8 mouse cellular contexts compared by ENCODE assay signal in the genomic region with DNA sequence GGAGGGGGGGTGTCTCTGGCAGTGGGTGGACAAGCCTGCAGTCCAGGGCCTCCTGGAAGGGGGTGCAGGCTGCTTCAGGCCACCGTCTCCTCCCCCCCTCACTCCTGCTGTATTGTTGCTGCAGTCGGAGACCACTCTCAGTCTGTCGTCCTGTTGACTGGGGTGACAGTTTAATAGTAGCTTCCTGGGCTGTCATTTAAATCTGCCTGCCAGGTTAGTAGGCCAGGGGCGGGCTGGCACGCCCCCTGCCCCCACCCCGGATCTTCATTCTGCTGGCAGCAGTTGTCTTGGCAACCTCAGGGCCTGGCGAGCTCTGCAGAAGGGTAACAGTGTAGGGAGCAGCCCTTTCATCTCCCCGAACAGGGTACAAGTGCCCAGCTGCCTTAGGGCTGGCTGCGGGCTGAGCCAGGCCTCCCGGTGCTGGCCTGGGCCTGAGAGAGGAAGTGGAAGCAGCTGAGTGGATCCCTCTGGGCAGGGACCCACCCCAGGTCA. TPM values are rescaled to one million over a fixed set of nuclear protein-coding genes. Genes with fewer than 3 reads are reported as not detected.
DNase-seq lines count a peak whose midpoint lies in the region; ATAC-seq lines count a peak whose summit lies in the region.

No protein-coding gene starts in this region.

- WGBS in forebrain, embryonic 15.5 days = 2% methylated on average over 10 of the region's 10 CpGs
- 26% methylated on average over 10 of the region's 10 CpGs for WGBS in limb, embryonic 10.5 days
- WGBS in stomach, embryonic 14.5 days = 37% methylated on average over 9 of the region's 10 CpGs
- WGBS in liver, embryonic 11.5 days = 60% methylated on average over 10 of the region's 10 CpGs

- no peak overlapping the region for H3K4me3 ChIP-seq in forebrain, embryonic 15.5 days
- H3K4me3 ChIP-seq in limb, embryonic 10.5 days = no peak overlapping the region
- H3K4me3 ChIP-seq in stomach, embryonic 14.5 days (ENCODE audit: low read depth, low read length) = no peak overlapping the region
- no peak overlapping the region for H3K4me3 ChIP-seq in liver, embryonic 11.5 days (ENCODE audit: low read depth, low read length)

- peak overlapping the region; percentile 25; the same call in 1 of the 2 replicates for H3K4me2 ChIP-seq in forebrain, embryonic 15.5 days (replicated peaks)
- no peak overlapping the region for H3K4me2 ChIP-seq in stomach, embryonic 14.5 days (replicated peaks; ENCODE audit: low read depth, low read length)
- H3K4me2 ChIP-seq in liver, embryonic 11.5 days = no peak overlapping the region

- no peaks in the 10 kb centered on the region for H3K9me3 ChIP-seq in forebrain, embryonic 15.5 days
- no peaks in the 10 kb centered on the region for H3K9me3 ChIP-seq in limb, embryonic 10.5 days (replicated peaks)
- H3K9me3 ChIP-seq in stomach, embryonic 14.5 days (ENCODE audit: control insufficient read depth, low read depth, low read length) = no peaks in the 10 kb centered on the region
- H3K9me3 ChIP-seq in liver, embryonic 11.5 days (ENCODE audit: control insufficient read depth, low read length) = no peaks in the 10 kb centered on the region

- DNase-seq in cerebellum, postnatal 14 days = peak; percentile 56 to 70
- DNase-seq in cerebellum, adult 11-12 months = no peak
- peak; percentile 59 for DNase-seq in adrenal gland, postnatal 14 days
- DNase-seq in limb, embryonic 10.5 days (ENCODE audit: low spot score) = no peak
- DNase-seq in urinary bladder, postnatal 36 days (ENCODE audit: low spot score in 2 of 2) = no peak
- DNase-seq in liver, embryonic 11.5 days (ENCODE audit: low spot score) = no peak

- peak overlapping the region; percentile 94 for H3K27ac ChIP-seq in forebrain, embryonic 15.5 days (replicated peaks)
- H3K27ac ChIP-seq in limb, embryonic 10.5 days = peak overlapping the region; percentile 72
- no peak overlapping the region for H3K27ac ChIP-seq in stomach, embryonic 14.5 days (ENCODE audit: low read length)
- no peak overlapping the region for H3K27ac ChIP-seq in liver, embryonic 11.5 days (ENCODE audit: low read depth, low read length)

- ATAC-seq in forebrain, embryonic 15.5 days (replicated peaks) = peak; percentile 84
- peak; percentile 57 for ATAC-seq in stomach, embryonic 14.5 days (ENCODE audit: insufficient number of reproducible peaks, insufficient read depth, low FRiP score, low read depth)
- no peak for ATAC-seq in liver, embryonic 11.5 days (replicated peaks; ENCODE audit: low FRiP score)

- peak overlapping the region; percentile 35 for H3K9ac ChIP-seq in forebrain, embryonic 15.5 days (replicated peaks)
- no peak overlapping the region for H3K9ac ChIP-seq in stomach, embryonic 14.5 days (replicated peaks; ENCODE audit: low read depth, low read length)
- H3K9ac ChIP-seq in liver, embryonic 11.5 days (ENCODE audit: low read depth, low read length) = no peak overlapping the region

- H3K36me3 ChIP-seq in forebrain, embryonic 15.5 days = no peaks in the 10 kb centered on the region
- peaks cover 2% of the 10 kb centered on the region; the same call in 1 of the 2 replicates for H3K36me3 ChIP-seq in limb, embryonic 10.5 days
- H3K36me3 ChIP-seq in stomach, embryonic 14.5 days (ENCODE audit: control insufficient read depth, insufficient read depth, low read length) = no peaks in the 10 kb centered on the region
- H3K36me3 ChIP-seq in liver, embryonic 11.5 days (ENCODE audit: control insufficient read depth, insufficient read depth, low read length) = no peaks in the 10 kb centered on the region

- peaks cover 99% of the 10 kb centered on the region for H3K4me1 ChIP-seq in forebrain, embryonic 15.5 days
- peaks cover 32% of the 10 kb centered on the region for H3K4me1 ChIP-seq in limb, embryonic 10.5 days
- peaks cover 9% of the 10 kb centered on the region for H3K4me1 ChIP-seq in stomach, embryonic 14.5 days (ENCODE audit: control insufficient read depth, insufficient read depth, low read length)
- H3K4me1 ChIP-seq in liver, embryonic 11.5 days (replicated peaks; ENCODE audit: control insufficient read depth, insufficient read depth, low read length) = peaks cover 13% of the 10 kb centered on the region

- H3K27me3 ChIP-seq in forebrain, embryonic 15.5 days = no peaks in the 10 kb centered on the region
- no peaks in the 10 kb centered on the region for H3K27me3 ChIP-seq in limb, embryonic 10.5 days (ENCODE audit: low read depth, poor library complexity, severe bottlenecking)
- H3K27me3 ChIP-seq in stomach, embryonic 14.5 days (ENCODE audit: control insufficient read depth, insufficient read depth, low read length) = no peaks in the 10 kb centered on the region
- H3K27me3 ChIP-seq in liver, embryonic 11.5 days (replicated peaks; ENCODE audit: control insufficient read depth, insufficient read depth, low read length) = no peaks in the 10 kb centered on the region

RNA-seq across cellular contexts. Expression of a gene that starts 26.7 kb away (rescaled TPM):
- 5.0 and 5.2 TPM in 2 replicates for total RNA-seq in adrenal gland, postnatal 14 days (2021)
- 86.3 and 93.7 TPM in 2 replicates for polyA plus RNA-seq in forebrain, embryonic 15.5 days (2015; fragmentation: Nextera tagmentation; extraction: Ambion mirVana)
- polyA plus RNA-seq in limb, embryonic 10.5 days (2016; fragmentation: Nextera tagmentation; extraction: Ambion mirVana) = 7.3 and 7.9 TPM in 2 replicates
- polyA plus RNA-seq in stomach, embryonic 14.5 days (2014; fragmentation: Nextera tagmentation; extraction: Ambion mirVana) = 1.6 and 1.7 TPM in 2 replicates
- 5.3 and 5.9 TPM in 2 replicates for polyA plus RNA-seq in liver, embryonic 11.5 days (2014; fragmentation: Nextera tagmentation; extraction: Ambion mirVana)

RNA-seq across cellular contexts. Expression of a gene that starts 50.8 kb away (rescaled TPM):
- total RNA-seq in adrenal gland, postnatal 14 days (2021) = 91.3 and 98.1 TPM in 2 replicates
- 141 and 152 TPM in 2 replicates for polyA plus RNA-seq in forebrain, embryonic 15.5 days (2015; fragmentation: Nextera tagmentation; extraction: Ambion mirVana)
- 242 and 271 TPM in 2 replicates for polyA plus RNA-seq in limb, embryonic 10.5 days (2016; fragmentation: Nextera tagmentation; extraction: Ambion mirVana)
- polyA plus RNA-seq in stomach, embryonic 14.5 days (2014; fragmentation: Nextera tagmentation; extraction: Ambion mirVana) = 194 and 195 TPM in 2 replicates
- polyA plus RNA-seq in liver, embryonic 11.5 days (2014; fragmentation: Nextera tagmentation; extraction: Ambion mirVana) = 215 and 224 TPM in 2 replicates

Comparison
In these comparisons a context has a peak if more than half of its experiments do, and no peak if none do; other contexts are left out.
1. DNase-seq: peak in cerebellum, postnatal 14 days (2 of 2) and adrenal gland, postnatal 14 days (single experiment); none in cerebellum, adult 11-12 months (single experiment), limb, embryonic 10.5 days (single experiment), urinary bladder, postnatal 36 days (0 of 2) and liver, embryonic 11.5 days (single experiment).
2. H3K27ac ChIP-seq: peak in forebrain, embryonic 15.5 days (single experiment) and limb, embryonic 10.5 days (single experiment); none in stomach, embryonic 14.5 days (single experiment) and liver, embryonic 11.5 days (single experiment).